Mouse (Mus musculus) liver, postnatal 0 days (tissue): ENCODE data around the gene Preb.

Source experiments
- CTCF ChIP-seq: sonication (generic); IDR thresholded peaks from 2 replicates; pipeline ENCODE4 v1.5.1; 2016; ENCODE audit warnings: antibody characterized with exemption, low read depth
- EP300 ChIP-seq: IDR thresholded peaks from 2 replicates; pipeline ENCODE4 v1.6.1; 2016; ENCODE audit warnings: antibody characterized with exemption, low read depth, mild to moderate bottlenecking

DNA sequence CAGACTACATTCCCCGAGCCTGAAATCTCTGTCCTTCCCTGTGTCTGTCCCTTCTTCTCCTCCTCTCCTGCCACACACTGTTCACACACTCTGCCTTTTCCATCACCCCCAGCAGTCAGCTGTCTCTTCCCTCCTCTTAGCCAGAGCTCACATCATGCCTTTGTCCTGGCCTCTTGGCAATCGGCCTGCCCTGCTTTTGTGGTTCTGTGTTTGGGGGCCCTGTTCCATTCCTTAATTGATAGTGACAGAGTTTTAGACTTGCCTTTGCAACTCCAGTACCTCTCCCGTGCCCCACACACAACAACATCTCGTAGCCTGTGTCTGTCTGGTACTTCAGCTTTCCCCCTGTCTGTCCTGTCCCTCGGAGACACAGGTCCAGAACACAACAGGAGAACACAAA is 48.0 kb downstream of the Preb start:
- no peak for TF ChIP-seq CTCF
- no peak for TF ChIP-seq EP300
